8 mouse cellular contexts compared by ENCODE assay signal in the genomic region with DNA sequence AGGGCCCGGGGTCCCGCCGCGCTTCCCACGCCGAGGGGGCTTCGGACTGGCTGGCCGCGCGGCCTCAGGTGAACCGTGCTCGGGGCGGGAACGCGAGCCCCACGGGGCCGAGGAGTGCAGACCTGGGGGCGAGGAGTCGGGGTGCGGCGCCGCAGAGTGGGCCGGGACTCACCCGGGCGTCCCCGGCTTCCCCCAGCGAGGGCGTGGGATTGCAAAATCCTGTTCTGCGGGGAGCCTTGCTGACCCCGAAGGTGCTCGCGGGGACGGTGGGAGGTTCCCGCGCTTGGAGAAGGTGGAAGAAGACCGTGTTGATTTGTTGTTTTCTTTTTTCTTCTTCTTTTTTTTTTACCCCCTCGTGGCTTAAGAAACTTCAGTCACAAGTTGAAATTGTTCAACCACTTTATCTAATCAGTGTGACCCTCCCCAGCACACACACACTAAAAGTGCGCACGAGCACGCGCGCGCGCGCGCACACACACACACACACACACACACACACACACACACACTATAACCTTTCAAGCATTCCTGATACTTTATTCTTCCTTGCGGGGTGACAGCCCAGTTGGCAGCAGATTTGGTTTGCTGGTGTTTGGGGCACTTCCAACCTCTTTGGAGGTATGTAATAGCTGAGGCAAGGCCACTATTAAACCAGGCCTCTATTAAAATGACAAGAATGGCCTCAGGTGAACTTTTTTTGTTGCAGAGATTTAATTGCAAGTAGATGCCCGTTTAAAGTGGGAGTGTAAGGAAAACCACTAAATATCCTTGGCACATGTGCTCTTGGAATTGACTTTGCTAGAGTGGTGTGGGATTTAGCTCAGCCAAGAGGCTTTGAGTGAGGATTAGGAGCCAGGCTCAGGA. TPM values are rescaled to one million over a fixed set of nuclear protein-coding genes. Genes with fewer than 3 reads are reported as not detected.
DNase-seq lines count a peak whose midpoint lies in the region; ATAC-seq lines count a peak whose summit lies in the region.

No protein-coding gene starts in this region.

- no peaks in the 10 kb centered on the region for H3K9me3 ChIP-seq in embryonic facial prominence, embryonic 10.5 days
- H3K9me3 ChIP-seq in heart, embryonic 16.5 days (replicated peaks; ENCODE audit: control insufficient read depth, low read length) = no peaks in the 10 kb centered on the region

- under 1% methylated on average over 48 of the region's 48 CpGs for WGBS in embryonic facial prominence, embryonic 10.5 days
- WGBS in heart, embryonic 16.5 days = under 1% methylated on average over 48 of the region's 48 CpGs
- WGBS in macrophage (ENCODE audit: missing documents) = 1% methylated on average over 41 of the region's 48 CpGs

- peak overlapping the region; percentile 81 for H3K4me2 ChIP-seq in heart, embryonic 16.5 days (ENCODE audit: low read depth, low read length)

- peaks cover 15% of the 10 kb centered on the region for H3K27me3 ChIP-seq in embryonic facial prominence, embryonic 10.5 days (replicated peaks; ENCODE audit: low read depth, poor library complexity, severe bottlenecking)
- no peaks in the 10 kb centered on the region for H3K27me3 ChIP-seq in heart, embryonic 16.5 days (ENCODE audit: control insufficient read depth, insufficient read depth, low read length)
- no peaks in the 10 kb centered on the region for H3K27me3 ChIP-seq in splenic B cell, adult 2 months (ENCODE audit: control insufficient read depth, insufficient read depth, low read length, poor library complexity, severe bottlenecking)

- H3K4me1 ChIP-seq in embryonic facial prominence, embryonic 10.5 days = peaks cover 56% of the 10 kb centered on the region
- peaks cover 24% of the 10 kb centered on the region for H3K4me1 ChIP-seq in heart, embryonic 16.5 days (ENCODE audit: control insufficient read depth, insufficient read depth, low read length)

- H3K79me2 ChIP-seq in macrophage (ENCODE audit: inconsistent target) = peaks cover 49% of the 10 kb centered on the region

- H3K36me3 ChIP-seq in embryonic facial prominence, embryonic 10.5 days (replicated peaks) = no peaks in the 10 kb centered on the region
- H3K36me3 ChIP-seq in heart, embryonic 16.5 days (ENCODE audit: control insufficient read depth, insufficient read depth) = no peaks in the 10 kb centered on the region
- no peaks in the 10 kb centered on the region for H3K36me3 ChIP-seq in macrophage (ENCODE audit: inconsistent target)
- H3K36me3 ChIP-seq in splenic B cell, adult 2 months (ENCODE audit: control insufficient read depth, insufficient read depth, low read length, poor library complexity, severe bottlenecking) = no peaks in the 10 kb centered on the region; the same call in 1 of the 2 replicates

- peak overlapping the region; percentile 94 for H3K27ac ChIP-seq in embryonic facial prominence, embryonic 10.5 days (replicated peaks)
- peak overlapping the region; percentile 90 for H3K27ac ChIP-seq in heart, embryonic 16.5 days (ENCODE audit: low read length)
- H3K27ac ChIP-seq in macrophage = no peak overlapping the region

- H3K9ac ChIP-seq in heart, embryonic 16.5 days (ENCODE audit: low read length) = peak overlapping the region; percentile 99

- no peak for ATAC-seq in CD4-positive, CD25-positive, alpha-beta regulatory T cell, adult 4 months
- no peak for ATAC-seq in heart, embryonic 16.5 days (replicated peaks; ENCODE audit: extremely low read depth, insufficient read depth, low FRiP score)

- peak; percentile 55 for DNase-seq in CD4-positive, CD25-positive, alpha-beta regulatory T cell, adult 2 months (ENCODE audit: low read depth, low spot score)
- DNase-seq in adrenal gland, adult 8-10 months = peak; percentile 43
- peak; percentile 55 for DNase-seq in embryonic facial prominence, embryonic 10.5 days (ENCODE audit: low spot score)
- DNase-seq in kidney, postnatal 25 days = peak; percentile 47 to 70
- DNase-seq in splenic B cell, adult 2 months (ENCODE audit: low read depth, low spot score) = peak; percentile 35

- peak overlapping the region; percentile 95 for H3K4me3 ChIP-seq in embryonic facial prominence, embryonic 10.5 days
- H3K4me3 ChIP-seq in heart, embryonic 16.5 days (ENCODE audit: low read length) = peak overlapping the region; percentile 99
- H3K4me3 ChIP-seq in macrophage (ENCODE audit: inconsistent target) = peak overlapping the region; percentile 43

RNA-seq across cellular contexts. Expression of a gene that starts 3.1 kb away (rescaled TPM):
- 100 to 1,000 TPM; 128 to 172 TPM for polyA plus RNA-seq in CD4-positive, CD25-positive, alpha-beta regulatory T cell, adult 4 months (2017; shearing (Covaris generic))
- total RNA-seq in adrenal gland, adult 8-10 months (2022) = 10 to 100 TPM; 36.0 to 42.1 (median 40.7) TPM
- polyA plus RNA-seq in embryonic facial prominence, embryonic 10.5 days (2016; fragmentation: Nextera tagmentation; extraction: Ambion mirVana) = 61.7 and 67.2 TPM in 2 replicates
- polyA plus RNA-seq in heart, embryonic 16.5 days (2015; fragmentation: Nextera tagmentation; extraction: Ambion mirVana) = 107 and 109 TPM in 2 replicates
- total RNA-seq in macrophage (2018; cell fraction: chromatin; rRNA removed) = 10 to 100 TPM in 4 of 26 experiments, 1 to 10 TPM in 22; 1.8 to 13.4 (median 6.0) TPM
- 10 to 100 TPM in 5 of 26 experiments, 1 to 10 TPM in 21; 3.8 to 10.9 (median 7.5) TPM for total RNA-seq in macrophage (2018; cell fraction: cytosol; rRNA removed)
- total RNA-seq in macrophage (2018; cell fraction: nucleus; rRNA removed) = 10 to 100 TPM in 3 of 26 experiments, 1 to 10 TPM in 23; 2.5 to 27.3 (median 6.4) TPM
- polyA plus RNA-seq in macrophage (2018) = 5.3 to 11.1 TPM (median 7.4 TPM) in 3 replicates

Comparison
In these comparisons a context has a peak if more than half of its experiments do, and no peak if none do; other contexts are left out.
1. H3K4me3 ChIP-seq: peak in every context shown above with its lines; median percentile 99 in heart, embryonic 16.5 days; 95 in embryonic facial prominence, embryonic 10.5 days; 43 in macrophage.